Mouse (Mus musculus): Measurements from ENCODE around the gene Znfx1.

Gene Znfx1

DNA sequence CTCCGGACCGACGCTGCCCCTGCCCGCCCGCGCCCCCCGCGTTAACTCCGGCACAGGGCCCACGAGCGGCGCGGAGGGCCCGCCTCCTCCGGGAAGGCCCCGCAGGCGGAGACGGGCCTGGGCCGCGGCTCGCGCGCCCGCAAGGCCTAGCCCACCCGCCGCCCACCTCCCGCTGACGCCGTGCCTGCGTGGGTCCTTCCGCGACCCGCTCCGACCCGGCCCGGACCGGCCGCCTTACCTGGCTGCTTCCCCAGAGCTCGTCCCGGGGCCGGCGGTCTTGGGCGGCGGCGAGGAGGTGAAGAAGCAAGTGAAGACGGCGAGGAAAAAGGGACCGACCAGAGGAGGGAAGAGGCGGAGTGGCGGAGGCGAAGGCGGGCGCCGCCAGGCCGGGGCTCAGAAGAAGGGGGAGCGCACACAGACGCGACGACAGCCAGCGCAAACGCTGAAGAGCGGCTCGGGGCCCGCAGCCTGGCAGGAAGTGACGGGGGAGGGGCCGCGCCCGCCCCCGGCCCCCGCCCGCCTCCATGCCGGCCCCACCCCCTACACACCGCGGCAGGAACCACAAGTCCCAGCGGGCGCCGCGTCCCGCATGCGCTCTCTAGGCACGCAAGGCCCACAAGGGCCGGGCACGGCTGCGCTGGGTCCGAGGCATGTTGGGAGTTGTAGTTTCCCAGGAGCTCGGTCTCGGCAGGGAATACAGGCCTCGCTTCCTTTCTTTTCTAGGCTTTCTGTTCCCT is 66.9 kb downstream of the Znfx1 start, which contains the start of gene Stau1:
Gene Stau1 (minus strand): TSS at position 504 of the 737 bp plus-strand sequence.
- peak; percentile 94 for DNase-seq (ENCODE audit: low read depth, low spot score)

DNA sequence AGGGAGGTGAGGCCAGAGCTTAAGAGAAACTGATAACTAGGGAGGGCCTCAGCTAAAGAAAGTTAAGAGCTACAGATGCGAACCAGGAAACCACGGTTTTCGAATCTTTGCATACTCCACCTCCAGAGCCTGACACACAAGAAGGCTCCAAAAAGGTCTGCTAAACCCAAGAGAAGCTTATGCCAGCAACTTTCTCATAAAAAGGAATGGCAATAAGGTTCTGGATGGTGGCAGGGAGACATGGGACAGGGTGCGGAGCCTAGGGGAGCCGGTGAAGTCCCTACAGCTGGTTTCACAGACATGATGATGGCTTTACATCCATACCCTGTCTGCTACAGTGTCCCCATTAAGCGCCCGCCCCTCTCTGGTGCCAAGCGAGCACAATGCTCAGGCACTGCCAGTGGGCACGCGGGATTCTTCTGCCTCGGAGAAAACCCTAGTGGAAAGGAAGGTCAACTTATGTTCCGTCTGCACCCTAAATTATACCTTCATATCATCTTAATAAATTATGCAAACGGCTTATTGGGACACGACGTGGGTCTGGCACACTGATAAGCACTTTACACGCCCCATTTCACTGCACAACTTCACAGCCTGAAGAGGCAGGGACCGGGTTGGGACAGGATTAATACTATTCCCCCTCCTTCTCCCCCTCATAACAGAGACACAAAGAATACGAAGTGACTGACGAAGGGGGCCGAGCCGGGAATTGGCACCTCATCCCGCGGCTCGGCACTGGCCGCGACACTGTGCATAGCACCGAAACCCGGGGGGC is 67.6 kb downstream of the Znfx1 start:
- peak; percentile 19 for DNase-seq (ENCODE audit: low read depth, low spot score)

DNA sequence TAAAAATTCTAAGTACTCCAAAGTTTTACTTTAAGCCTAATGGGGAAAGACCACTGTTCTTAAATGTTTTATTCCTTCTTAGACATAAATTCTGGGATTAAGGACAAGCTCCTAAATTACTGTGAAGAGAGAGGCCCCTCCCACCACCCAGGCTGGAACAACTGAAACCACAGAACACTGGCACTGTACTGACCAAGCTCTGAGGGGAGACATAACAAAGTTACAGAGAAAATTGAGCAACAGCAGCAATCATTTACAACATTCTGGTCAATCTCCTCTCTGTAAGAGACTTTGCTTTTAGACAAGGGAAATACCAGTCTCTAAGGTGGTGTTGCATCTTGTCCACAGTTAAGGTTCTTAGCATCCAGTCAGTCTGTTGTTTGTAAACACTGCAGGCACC is 70.9 kb downstream of the Znfx1 start:
- DNase-seq (ENCODE audit: low read depth, low spot score): no peak

DNA sequence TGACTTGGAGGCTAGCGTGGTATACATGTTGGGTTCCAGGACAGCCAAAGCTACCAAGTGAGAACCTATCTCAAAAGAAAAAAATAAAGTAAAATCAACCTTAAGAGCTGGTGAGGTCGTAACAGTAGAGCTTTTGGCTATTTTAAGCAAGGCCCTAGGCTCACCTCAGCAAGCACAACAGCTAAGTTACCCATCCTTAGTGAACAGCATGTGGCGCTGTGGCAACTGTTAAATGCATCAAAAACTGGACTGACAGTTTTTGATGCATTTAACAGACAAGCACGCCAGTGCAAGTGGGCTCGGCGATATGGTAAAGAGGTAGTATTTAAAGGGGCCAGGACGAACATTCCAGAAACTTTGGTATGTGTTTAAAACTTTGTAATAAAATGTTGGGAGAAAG is 72.0 kb downstream of the Znfx1 start:
- DNase-seq (ENCODE audit: low read depth, low spot score): no peak

Measured in retina, postnatal 7 days (tissue).